Mouse (Mus musculus): ENCODE measurements around the gene Adcy5. TPM values are rescaled to one million over a fixed set of nuclear protein-coding genes. Genes with fewer than 3 reads are reported as not detected.

Gene Adcy5
- total RNA-seq, 1 experiment from 2014 or later, result not detected

GRCm38 (mm10) chr16:35303721-35304120 is 149.0 kb downstream of the Adcy5 start:
- ATAC-seq (replicated peaks; ENCODE audit: insufficient number of reproducible peaks, low FRiP score, low TSS enrichment, poor library complexity, severe bottlenecking), result no peak

DNA sequence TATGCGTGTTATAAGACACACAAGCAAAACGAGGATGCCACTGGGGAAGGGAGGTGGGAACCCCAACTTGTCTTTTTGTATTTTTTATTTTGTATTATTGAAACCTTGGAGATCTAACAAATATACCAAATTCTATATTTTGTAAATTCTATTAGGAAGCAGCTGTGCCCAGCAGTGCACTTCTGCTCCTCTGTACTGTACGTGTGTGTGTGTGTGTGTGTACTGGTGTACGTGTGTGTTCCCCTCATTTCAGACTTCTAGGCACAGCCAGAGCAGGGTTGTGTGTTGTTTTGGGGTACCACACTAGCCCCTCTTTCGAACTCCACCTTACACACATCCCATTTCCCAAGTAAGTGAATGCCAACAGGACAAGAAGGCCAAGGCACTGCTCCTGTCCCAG is 149.7 kb downstream of the Adcy5 start:
- no peak for ATAC-seq (replicated peaks; ENCODE audit: insufficient number of reproducible peaks, low FRiP score, low TSS enrichment, poor library complexity, severe bottlenecking)

GRCm38 (mm10) chr16:35305226-35305625 is 150.5 kb downstream of the Adcy5 start:
- no peak for ATAC-seq (replicated peaks; ENCODE audit: insufficient number of reproducible peaks, low FRiP score, low TSS enrichment, poor library complexity, severe bottlenecking)

GRCm38 (mm10) chr16:35306631-35307030 is 152.0 kb downstream of the Adcy5 start:
- no peak for ATAC-seq (replicated peaks; ENCODE audit: insufficient number of reproducible peaks, low FRiP score, low TSS enrichment, poor library complexity, severe bottlenecking)

DNA sequence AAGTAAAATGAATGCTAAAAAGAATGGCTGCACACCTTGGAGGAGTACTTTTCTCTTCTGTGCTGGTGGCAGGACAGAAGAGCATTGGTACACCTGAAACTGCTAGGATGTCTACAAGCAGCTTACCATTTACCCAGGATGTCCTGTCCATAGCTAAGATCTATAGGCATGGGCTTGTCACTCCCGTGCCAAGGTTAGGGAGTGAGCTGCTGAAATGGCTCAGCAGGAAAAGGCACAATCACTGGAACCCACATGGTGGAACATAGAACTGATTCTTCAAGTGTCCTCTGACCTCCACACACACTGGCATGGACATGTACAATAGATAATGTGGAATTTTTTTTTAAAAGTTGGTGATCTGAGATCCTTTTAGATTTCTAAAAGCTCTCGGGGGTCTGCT is 152.7 kb downstream of the Adcy5 start:
- no peak for ATAC-seq (replicated peaks; ENCODE audit: insufficient number of reproducible peaks, low FRiP score, low TSS enrichment, poor library complexity, severe bottlenecking)

GRCm38 (mm10) chr16:35308016-35308415 is 153.3 kb downstream of the Adcy5 start:
- no peak for ATAC-seq (replicated peaks; ENCODE audit: insufficient number of reproducible peaks, low FRiP score, low TSS enrichment, poor library complexity, severe bottlenecking)

DNA sequence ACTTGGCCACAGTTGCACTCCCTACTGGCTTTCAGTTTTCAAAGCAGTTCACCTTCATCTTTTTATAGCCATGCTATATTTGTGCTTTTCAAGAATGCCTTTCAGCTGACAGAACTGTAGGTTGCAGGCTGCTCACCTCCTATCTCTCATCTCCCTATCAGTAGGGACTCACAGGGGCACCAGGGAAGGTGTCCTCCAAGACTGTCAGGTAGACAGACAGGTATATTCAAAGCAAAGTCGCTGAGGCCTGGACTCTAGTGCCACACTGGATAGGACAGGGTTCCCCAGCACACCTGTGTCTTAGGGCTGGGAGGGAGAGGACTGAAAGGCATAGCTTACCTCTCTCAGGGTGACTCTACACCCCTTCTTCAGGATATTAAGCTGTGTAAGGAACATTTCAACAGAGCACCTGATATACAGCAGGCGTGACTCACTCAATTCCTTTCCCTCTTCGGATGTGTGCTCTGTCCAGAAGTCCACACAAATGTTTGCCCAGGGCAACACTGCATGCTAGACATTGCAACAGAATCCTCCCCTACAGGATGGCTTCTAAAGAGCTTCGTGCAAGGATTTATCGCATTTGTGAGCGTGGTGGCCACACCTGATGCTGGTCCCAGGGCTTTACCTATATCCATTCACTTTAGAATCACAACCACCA is 153.9 kb downstream of the Adcy5 start:
- ATAC-seq (replicated peaks; ENCODE audit: insufficient number of reproducible peaks, low FRiP score, low TSS enrichment, poor library complexity, severe bottlenecking), result no peak

DNA sequence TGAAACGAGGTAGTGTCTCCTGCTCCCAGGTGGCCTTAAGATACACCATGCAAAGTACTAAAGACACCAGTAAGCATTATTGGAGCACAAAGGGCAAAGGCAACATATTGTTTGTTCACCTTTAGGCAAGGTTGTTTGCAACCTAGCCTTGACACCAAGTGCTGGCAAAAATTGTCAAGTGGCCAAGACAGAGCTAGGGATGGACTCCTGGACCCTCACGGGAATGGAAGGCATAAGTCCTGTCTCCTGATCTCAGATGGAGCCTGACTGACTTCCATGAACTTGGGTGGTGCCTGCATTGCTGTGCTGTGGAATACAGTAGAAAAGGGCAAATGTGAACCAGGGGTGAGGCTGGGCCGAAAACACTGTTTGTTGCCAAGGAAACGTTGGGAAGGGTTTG is 155.0 kb downstream of the Adcy5 start:
- no peak for ATAC-seq (replicated peaks; ENCODE audit: insufficient number of reproducible peaks, low FRiP score, low TSS enrichment, poor library complexity, severe bottlenecking)

- ATAC-seq (replicated peaks; ENCODE audit: insufficient number of reproducible peaks, low FRiP score, low TSS enrichment, poor library complexity, severe bottlenecking), result no peak
Observed at GRCm38 (mm10) chr16:35310551-35311110, 156.0 kb downstream of the Adcy5 start.

DNA sequence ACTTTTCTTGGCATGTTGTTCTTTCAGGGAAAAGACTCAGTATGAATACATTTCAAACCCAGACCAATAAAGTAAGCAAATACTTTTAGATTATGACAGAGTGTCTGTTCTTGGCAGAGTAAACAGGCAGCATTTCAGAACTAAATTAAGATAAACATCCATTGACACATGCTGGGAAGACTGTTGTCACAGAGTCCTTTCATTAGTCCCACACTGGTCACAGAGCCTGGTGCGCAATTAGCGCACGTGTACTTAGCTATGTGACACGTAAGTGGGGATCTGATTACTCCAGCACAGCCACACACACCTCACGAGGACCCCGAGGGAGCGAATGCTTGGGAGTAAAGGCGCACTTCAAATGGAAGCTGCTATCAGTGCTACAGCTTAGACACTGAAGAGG is 156.9 kb downstream of the Adcy5 start:
- ATAC-seq (replicated peaks; ENCODE audit: insufficient number of reproducible peaks, low FRiP score, low TSS enrichment, poor library complexity, severe bottlenecking), result no peak

GRCm38 (mm10) chr16:35315496-35315895 is 160.8 kb downstream of the Adcy5 start:
- ATAC-seq (replicated peaks; ENCODE audit: insufficient number of reproducible peaks, low FRiP score, low TSS enrichment, poor library complexity, severe bottlenecking), result no peak

DNA sequence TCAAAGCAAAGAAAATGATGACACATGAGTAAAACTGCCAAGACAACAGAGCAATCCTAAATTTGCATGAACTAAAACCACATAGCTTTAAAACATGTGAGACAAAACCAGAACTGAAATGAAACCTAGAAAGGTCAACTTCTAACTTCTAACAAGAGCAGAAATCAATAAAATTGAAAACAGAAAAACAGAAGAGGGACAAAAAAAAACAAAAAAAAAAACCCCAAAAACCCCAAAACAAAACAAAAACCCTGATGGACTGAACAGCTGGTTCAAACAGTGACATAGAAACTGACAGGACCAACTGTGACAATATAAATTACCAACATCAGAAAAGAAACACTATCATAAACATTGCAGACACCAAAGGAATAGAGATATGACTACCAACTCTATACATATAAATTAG is 162.2 kb downstream of the Adcy5 start:
- no peak for ATAC-seq (replicated peaks; ENCODE audit: insufficient number of reproducible peaks, low FRiP score, low TSS enrichment, poor library complexity, severe bottlenecking)

DNA sequence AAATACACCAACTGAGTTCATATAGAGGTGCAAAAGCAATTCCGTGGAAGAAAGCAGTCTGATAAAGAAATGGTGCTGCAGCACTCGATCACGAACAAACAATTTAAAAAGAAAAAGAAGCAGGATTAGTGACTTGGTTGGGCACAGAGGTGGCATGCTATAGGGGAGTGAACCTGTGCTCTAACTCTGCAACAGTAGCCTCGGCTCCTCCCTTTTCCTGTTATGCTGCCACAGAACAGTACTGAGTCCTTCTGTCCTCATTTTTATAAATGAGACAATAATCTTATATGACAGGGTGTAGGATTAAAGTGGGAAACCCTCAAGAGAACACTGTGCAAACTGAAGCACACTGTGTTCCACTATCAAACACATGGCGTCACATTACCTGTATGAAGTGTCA is 162.8 kb downstream of the Adcy5 start:
- no peak for ATAC-seq (replicated peaks; ENCODE audit: insufficient number of reproducible peaks, low FRiP score, low TSS enrichment, poor library complexity, severe bottlenecking)

GRCm38 (mm10) chr16:35318397-35318796 is 163.7 kb downstream of the Adcy5 start:
- ATAC-seq (replicated peaks; ENCODE audit: insufficient number of reproducible peaks, low FRiP score, low TSS enrichment, poor library complexity, severe bottlenecking), result no peak

- ATAC-seq (replicated peaks; ENCODE audit: insufficient number of reproducible peaks, low FRiP score, low TSS enrichment, poor library complexity, severe bottlenecking), result no peak
Observed at GRCm38 (mm10) chr16:35319335-35319734, 164.7 kb downstream of the Adcy5 start.

- ATAC-seq (replicated peaks; ENCODE audit: insufficient number of reproducible peaks, low FRiP score, low TSS enrichment, poor library complexity, severe bottlenecking), result no peak
Observed at GRCm38 (mm10) chr16:35319773-35320172, 165.1 kb downstream of the Adcy5 start.

DNA sequence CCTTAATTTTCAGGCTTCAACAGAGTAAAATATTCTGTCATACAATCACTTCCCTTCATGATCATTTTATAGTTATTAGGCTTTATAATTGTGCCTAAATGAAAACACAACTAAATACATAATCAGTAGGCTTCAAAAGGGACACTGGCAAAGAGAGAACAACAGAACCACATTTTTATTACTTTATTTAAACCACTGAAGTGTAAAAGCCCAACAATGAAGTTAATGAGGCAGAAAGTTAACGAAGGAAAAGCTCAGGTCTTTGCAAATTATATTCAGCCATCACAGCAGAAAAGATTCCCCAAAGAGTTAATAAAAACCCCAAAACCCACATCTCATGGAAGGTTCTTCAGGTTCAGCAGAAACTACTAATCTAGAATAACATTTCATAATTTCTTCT is 175.8 kb downstream of the Adcy5 start:
- no peak for ATAC-seq (replicated peaks; ENCODE audit: insufficient number of reproducible peaks, low FRiP score, low TSS enrichment, poor library complexity, severe bottlenecking)
